Mouse (Mus musculus) cortical plate, adult 2 months (tissue): Measurements from ENCODE around the gene Zfp706. TPM values are rescaled to one million over a fixed set of nuclear protein-coding genes. Genes with fewer than 3 reads are reported as not detected.

Experiments
- H3K27ac ChIP-seq: fragments of 200-500 bp; 2 replicates; pipeline ENCODE4 v1.5.1; 2012; ENCODE audit warnings: low read length, control low read depth, inconsistent platforms; ENCODE audit not compliant: insufficient read depth
- H3K4me1 ChIP-seq: fragments of 200-500 bp; 2 replicates; pipeline ENCODE4 v1.6.1; 2011; ENCODE audit warnings: low read length; ENCODE audit not compliant: control insufficient read depth, insufficient read depth
- H3K4me3 ChIP-seq: fragments of 200-500 bp; 2 replicates; pipeline ENCODE4 v1.5.1; 2011; ENCODE audit warnings: mild to moderate bottlenecking, low read length, control low read depth; ENCODE audit not compliant: insufficient read depth
- CTCF ChIP-seq: fragments of 200-500 bp; IDR thresholded peaks from 2 replicates; pipeline ENCODE4 v1.5.1; 2011; ENCODE audit warnings: mild to moderate bottlenecking, control low read depth, low read length; ENCODE audit not compliant: insufficient read depth; ENCODE audit errors: extremely low read depth
- POLR2A ChIP-seq: fragments of 200-500 bp; IDR thresholded peaks from 2 replicates; pipeline ENCODE4 v1.6.1; 2011; ENCODE audit warnings: mild to moderate bottlenecking, low read length, control low read depth; ENCODE audit not compliant: insufficient read depth; ENCODE audit errors: extremely low read depth
- polyA plus RNA-seq: library from polyadenylated mRNA; depleted of rRNA; stranded (reverse); fragments of >200 nt; gene quantifications from 2 replicates; pipeline ENCODE4 v1.2.3, GENCODE M21; 2012

Gene Zfp706
- polyA plus RNA-seq, 1 experiment, result 94.9 TPM

DNA sequence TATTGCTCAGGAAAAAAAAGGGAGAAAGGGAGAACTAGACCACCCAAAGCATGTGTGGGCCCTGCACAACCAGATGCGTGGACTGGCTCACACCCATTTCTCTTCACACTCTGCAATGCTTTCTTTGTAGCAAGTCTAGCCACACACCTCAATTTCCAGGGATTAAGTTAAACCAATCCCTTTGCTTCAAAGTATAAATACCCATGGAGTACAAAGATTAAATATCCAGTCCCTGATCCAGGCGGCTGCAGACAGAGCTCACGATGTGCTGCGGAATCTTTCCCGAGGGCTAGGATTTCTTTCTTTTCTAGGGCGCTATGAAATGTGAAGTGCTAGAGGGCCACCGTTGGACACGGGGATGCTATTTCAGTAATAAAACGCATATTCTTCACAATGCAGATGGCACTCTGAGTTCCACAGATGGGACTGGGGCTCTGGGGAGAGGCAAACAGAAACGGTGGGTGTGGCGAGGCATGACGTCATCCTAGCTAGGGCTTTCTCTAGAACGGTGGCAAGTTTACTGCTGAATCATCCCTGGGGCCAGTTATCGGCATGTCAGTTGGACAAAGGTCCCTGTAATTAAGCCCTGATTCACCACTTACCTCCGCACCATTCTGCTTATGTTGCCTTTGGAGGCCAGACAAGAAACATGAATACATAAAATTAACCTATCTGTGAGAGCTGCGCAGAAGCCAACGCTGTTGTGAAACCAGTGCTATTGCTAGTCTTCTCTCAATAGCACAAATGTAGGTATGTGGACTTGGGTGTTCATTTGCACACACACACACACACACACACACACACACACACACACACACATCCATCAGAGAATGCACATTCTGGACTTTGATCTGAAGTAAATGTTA is 47.3 kb downstream of the Zfp706 start:
- Histone ChIP-seq H3K4me1 (peaks cover 2% of the 10 kb centered on the region; the same call in 1 of the 2 replicates), H3K27ac (peak overlapping the region; percentile 79), H3K4me3 (no peak overlapping the region)
- TF ChIP-seq POLR2A (peak; percentile 39; the same call in 1 of the 2 replicates), CTCF (no peak)

DNA sequence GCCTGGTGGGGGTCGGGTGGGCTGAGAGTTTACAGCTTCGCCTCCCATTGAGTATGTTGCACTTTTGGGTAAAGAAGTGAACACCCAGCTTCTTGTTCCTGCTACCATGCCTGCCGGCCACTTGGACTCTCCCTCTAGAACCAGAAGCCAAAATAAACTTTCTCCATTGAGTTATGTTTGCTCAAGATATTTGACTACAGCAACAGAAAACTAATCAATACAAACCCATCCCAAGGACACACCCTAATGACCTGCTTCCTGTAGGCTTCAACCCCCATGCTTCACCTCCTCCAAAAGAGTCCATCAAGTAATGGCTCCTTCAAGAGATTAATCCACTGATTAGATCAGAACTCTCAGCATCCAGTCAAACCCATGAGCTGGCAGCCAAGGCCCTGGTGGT is 51.4 kb downstream of the Zfp706 start:
- no peak for TF ChIP-seq POLR2A
- TF ChIP-seq CTCF, result no peak
- H3K4me3 ChIP-seq, result no peak overlapping the region

DNA sequence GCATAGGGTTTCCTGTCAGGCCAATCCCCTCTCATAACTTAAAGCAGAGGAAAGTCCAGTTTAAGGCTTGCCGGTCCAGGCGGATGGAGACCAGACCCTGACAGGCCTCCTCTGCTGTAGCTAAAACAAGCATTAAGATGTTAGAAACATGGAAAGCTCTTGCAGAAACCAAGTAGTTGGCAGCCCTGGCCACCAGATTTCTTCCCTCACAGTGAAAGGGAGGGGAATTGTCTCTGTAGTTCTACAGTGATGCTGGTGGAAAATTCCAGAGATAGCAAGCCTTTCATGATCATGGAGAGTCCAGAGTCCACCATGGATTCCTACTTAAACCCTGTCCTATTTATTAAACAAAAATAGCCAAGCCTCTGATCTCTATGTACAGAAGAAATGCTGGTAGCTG is 57.3 kb downstream of the Zfp706 start:
- no peak for TF ChIP-seq CTCF
- no peak for TF ChIP-seq POLR2A
- Histone ChIP-seq H3K4me3 (no peak overlapping the region), H3K27ac (no peak overlapping the region), H3K4me1 (peaks cover 5% of the 10 kb centered on the region; the same call in 1 of the 2 replicates)

More for the DNA sequence above, 51.4 kb downstream of the Zfp706 start:
- Histone ChIP-seq H3K27ac (no peak overlapping the region), H3K4me1 (peaks cover 2% of the 10 kb centered on the region; the same call in 1 of the 2 replicates)

DNA sequence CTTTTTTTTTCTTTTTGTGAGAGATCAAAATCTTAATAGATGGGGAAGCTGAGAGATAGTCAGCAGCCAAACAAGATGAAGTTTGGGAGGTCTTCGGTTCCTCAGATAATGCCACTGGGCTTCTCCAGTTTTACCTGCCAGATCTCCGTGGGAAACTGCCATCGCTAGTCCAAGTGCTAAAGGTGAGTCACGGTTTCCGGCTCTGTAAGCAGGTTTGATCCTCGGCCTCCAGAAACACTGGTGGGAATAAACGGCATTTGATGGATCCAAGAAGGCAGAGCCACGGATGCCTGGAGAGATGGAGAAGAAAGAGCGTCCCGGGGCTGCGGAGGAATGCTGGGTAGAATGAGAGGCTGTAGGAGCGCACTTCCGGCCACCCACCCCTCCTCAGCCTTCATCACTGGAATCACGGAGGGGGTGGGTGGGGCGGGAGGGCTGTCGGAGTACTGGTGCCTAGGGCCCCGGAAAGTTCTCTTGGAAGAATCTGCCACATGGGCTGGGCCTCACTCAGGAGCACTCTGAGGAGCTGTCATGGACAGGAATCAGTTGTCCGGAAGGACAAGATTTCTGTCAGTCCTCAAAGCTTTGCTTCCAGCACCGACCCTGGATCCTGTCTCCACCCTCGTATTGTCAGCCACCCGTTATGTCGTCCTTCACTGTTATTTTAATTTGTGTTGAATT is 58.6 kb downstream of the Zfp706 start:
- Histone ChIP-seq H3K4me3 (no peak overlapping the region), H3K4me1 (peaks cover 7% of the 10 kb centered on the region; the same call in 1 of the 2 replicates), H3K27ac (no peak overlapping the region)
- TF ChIP-seq POLR2A (no peak), CTCF (no peak)
